Mouse (Mus musculus) T-helper 1 cell (primary cell): ENCODE results near the gene Zdhhc16.

Experiments
- in situ Hi-C: fragments of 300-600 bp; cut with MboI, MseI; formaldehyde crosslinking; loops from one replicate; pipeline ENCODE4 v1.15.1; 2025; ENCODE audit warnings: high pct_unique_total_duplicates

The Zdhhc16 gene

DNA sequence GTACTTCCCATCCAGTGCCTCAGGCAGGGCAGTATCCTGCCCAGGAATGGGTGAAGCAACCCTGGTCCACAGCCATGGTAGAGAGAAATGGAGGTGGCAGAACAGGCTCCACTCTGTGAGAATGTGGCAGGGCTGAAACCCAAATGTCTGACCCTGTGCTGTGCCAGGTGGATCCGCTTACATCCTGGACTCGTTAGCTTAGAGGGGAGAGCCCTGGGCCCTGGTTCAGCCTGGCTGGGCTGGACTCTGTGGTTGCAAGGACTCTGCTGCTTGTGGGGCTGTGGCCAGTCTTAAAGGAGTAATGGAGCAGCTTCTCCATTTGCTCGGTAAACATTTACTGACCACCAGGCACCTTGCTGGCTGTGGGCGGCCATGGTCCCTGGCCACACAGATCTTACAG is 53.9 kb downstream of the Zdhhc16 start:
- in situ Hi-C loops = no loop called here

GRCm38 (mm10) chr19:41989810-41990209 is 56.5 kb downstream of the Zdhhc16 start:
- in situ Hi-C loops = no loop called here

- in situ Hi-C loops = no loop called here
These were observed 58.7 kb downstream of the Zdhhc16 start for GRCm38 (mm10) chr19:41991926-41992477.

DNA sequence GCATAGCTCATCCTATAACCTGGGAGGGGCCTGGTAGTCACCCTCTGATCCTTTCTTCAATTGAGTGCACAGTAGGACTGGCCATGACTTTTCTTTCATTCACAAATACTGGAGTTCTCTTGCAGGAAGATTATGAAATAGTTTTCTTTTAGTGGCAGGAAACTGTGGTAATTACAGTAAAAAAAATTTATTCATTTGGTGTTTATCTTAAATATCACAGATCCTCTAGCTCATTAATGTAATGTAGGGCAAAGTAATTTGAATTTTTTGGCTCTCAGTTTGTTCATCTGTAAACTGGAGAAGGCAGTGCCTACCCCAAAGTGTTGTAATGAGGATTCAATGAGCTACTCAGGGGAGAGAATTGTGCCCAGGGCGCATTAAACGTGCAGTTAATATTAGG is 59.7 kb downstream of the Zdhhc16 start:
- in situ Hi-C loops = no loop called here

DNA sequence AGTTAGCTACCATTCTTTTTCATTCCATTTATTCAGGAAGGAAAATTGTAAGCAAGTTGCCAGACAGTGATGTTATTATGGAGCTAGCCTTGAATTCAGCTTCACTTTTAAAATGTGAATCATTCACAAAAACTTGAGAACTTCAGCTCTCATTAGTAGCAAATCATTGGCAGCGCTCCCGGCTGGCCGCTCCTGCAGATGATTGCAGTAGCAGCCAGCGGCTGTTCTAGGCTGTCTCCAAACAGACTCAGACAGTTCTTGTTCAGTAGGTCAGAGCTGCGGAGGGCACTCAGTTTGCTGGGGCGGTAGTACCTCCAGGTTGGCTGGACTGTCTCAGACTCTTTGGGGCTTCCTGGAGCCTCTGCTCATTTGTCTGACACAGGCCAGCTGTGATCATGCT is 60.2 kb downstream of the Zdhhc16 start:
- in situ Hi-C loops = no loop called here
